ENCODE assay signal across 7 mouse cellular contexts in the genomic region with DNA sequence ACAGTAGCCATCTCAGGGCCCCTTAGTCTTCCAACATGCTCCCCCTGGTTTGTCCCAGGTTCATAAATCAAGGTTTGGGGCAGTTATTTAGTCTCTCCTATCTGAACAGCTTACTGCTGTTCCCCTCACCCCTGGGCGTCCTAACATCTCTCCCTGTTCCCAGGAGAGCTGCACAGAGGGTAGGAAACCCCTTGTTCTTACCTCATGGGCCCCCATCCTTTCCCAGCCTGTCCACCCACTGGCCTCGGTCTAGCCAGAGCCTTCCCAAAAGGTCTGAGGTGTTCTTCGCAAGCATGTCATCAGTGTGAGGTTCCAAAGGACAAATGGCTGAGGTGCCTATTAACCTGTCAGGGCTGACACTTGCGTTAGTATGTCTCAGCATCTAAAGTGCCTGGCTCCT. TPM values are rescaled to one million over a fixed set of nuclear protein-coding genes. Genes with fewer than 3 reads are reported as not detected.
DNase-seq lines count a peak whose midpoint lies in the region; ATAC-seq lines count a peak whose summit lies in the region.

No protein-coding gene starts in this region.

- intact Hi-C loops in heart, postnatal 25 days (cut with DNase I), result loop anchor here (2.0 kb wide), 3 partner anchors 164 to 172 kb away; no protein-coding TSS in a partner anchor

- no peak for ATAC-seq in heart, embryonic 15.5 days (replicated peaks; ENCODE audit: insufficient number of reproducible peaks, insufficient read depth, low FRiP score, low read depth)
- no peak for ATAC-seq in midbrain, embryonic 14.5 days (ENCODE audit: low FRiP score, low TSS enrichment)
- ATAC-seq in midbrain, embryonic 15.5 days (replicated peaks), result no peak
- no peak for ATAC-seq in intestine, embryonic 15.5 days
- no peak for ATAC-seq in stomach, embryonic 16.5 days (ENCODE audit: insufficient read depth, low FRiP score)

- 0 out of 2 replicates have a peak overlapping the region, but pooled peaks have one; percentile 96 for H3K4me3 ChIP-seq in heart, embryonic 15.5 days
- H3K4me3 ChIP-seq in midbrain, embryonic 14.5 days (replicated peaks; ENCODE audit: low read depth, low read length), result no peak overlapping the region
- no peak overlapping the region for H3K4me3 ChIP-seq in midbrain, embryonic 15.5 days
- H3K4me3 ChIP-seq in intestine, embryonic 15.5 days (replicated peaks), result no peak overlapping the region
- H3K4me3 ChIP-seq in stomach, embryonic 16.5 days (replicated peaks; ENCODE audit: low read length), result no peak overlapping the region

- H3K27me3 ChIP-seq in heart, embryonic 15.5 days, result no peaks in the 10 kb centered on the region
- no peaks in the 10 kb centered on the region for H3K27me3 ChIP-seq in midbrain, embryonic 14.5 days (ENCODE audit: control insufficient read depth, insufficient read depth, low read length)
- no peaks in the 10 kb centered on the region for H3K27me3 ChIP-seq in midbrain, embryonic 15.5 days (replicated peaks)
- H3K27me3 ChIP-seq in intestine, embryonic 15.5 days (replicated peaks), result no peaks in the 10 kb centered on the region
- H3K27me3 ChIP-seq in stomach, embryonic 16.5 days (ENCODE audit: control insufficient read depth, insufficient read depth, low read length), result no peaks in the 10 kb centered on the region

- WGBS in heart, embryonic 15.5 days, result 70% methylated on average over 4 of the region's 4 CpGs
- WGBS in midbrain, embryonic 14.5 days, result 89% methylated on average over 4 of the region's 4 CpGs
- WGBS in midbrain, embryonic 15.5 days, result 92% methylated on average over 4 of the region's 4 CpGs
- 92% methylated on average over 4 of the region's 4 CpGs for WGBS in intestine, embryonic 15.5 days
- 82% methylated on average over 4 of the region's 4 CpGs for WGBS in stomach, embryonic 16.5 days

- H3K4me1 ChIP-seq in heart, embryonic 15.5 days (replicated peaks), result peaks cover 47% of the 10 kb centered on the region
- H3K4me1 ChIP-seq in midbrain, embryonic 14.5 days (ENCODE audit: control insufficient read depth, insufficient read depth, low read length), result peaks cover 23% of the 10 kb centered on the region
- H3K4me1 ChIP-seq in midbrain, embryonic 15.5 days, result peaks cover 28% of the 10 kb centered on the region
- H3K4me1 ChIP-seq in intestine, embryonic 15.5 days (replicated peaks), result peaks cover 29% of the 10 kb centered on the region
- H3K4me1 ChIP-seq in stomach, embryonic 16.5 days (ENCODE audit: control insufficient read depth, insufficient read depth, low read length), result peaks cover 30% of the 10 kb centered on the region

- H3K9ac ChIP-seq in heart, embryonic 15.5 days, result peak overlapping the region; percentile 15; the same call in 1 of the 2 replicates
- H3K9ac ChIP-seq in midbrain, embryonic 14.5 days (replicated peaks; ENCODE audit: low read length), result no peak overlapping the region
- H3K9ac ChIP-seq in midbrain, embryonic 15.5 days, result no peak overlapping the region
- H3K9ac ChIP-seq in intestine, embryonic 15.5 days, result no peak overlapping the region
- peak overlapping the region; percentile 83; the same call in 1 of the 2 replicates for H3K9ac ChIP-seq in stomach, embryonic 16.5 days (ENCODE audit: low read length)

- no peak for DNase-seq in heart, postnatal 25 days (ENCODE audit: low spot score)
- DNase-seq in midbrain, embryonic 14.5 days, result no peak
- no peak for DNase-seq in B cell, adult 2 months

- H3K4me2 ChIP-seq in heart, embryonic 15.5 days, result peak overlapping the region; percentile 89
- H3K4me2 ChIP-seq in midbrain, embryonic 14.5 days (ENCODE audit: low read length), result no peak overlapping the region
- no peak overlapping the region for H3K4me2 ChIP-seq in midbrain, embryonic 15.5 days
- H3K4me2 ChIP-seq in intestine, embryonic 15.5 days (replicated peaks), result peak overlapping the region; percentile 82; the same call in 1 of the 2 replicates
- H3K4me2 ChIP-seq in stomach, embryonic 16.5 days (ENCODE audit: low read depth, low read length), result 0 out of 2 replicates have a peak overlapping the region, but pooled peaks have one; percentile 85

- no peaks in the 10 kb centered on the region for H3K36me3 ChIP-seq in heart, embryonic 15.5 days
- peaks cover 5% of the 10 kb centered on the region; the same call in 1 of the 2 replicates for H3K36me3 ChIP-seq in midbrain, embryonic 14.5 days (ENCODE audit: control insufficient read depth, insufficient read depth, low read length)
- no peaks in the 10 kb centered on the region for H3K36me3 ChIP-seq in midbrain, embryonic 15.5 days (replicated peaks)
- H3K36me3 ChIP-seq in intestine, embryonic 15.5 days, result no peaks in the 10 kb centered on the region
- no peaks in the 10 kb centered on the region for H3K36me3 ChIP-seq in stomach, embryonic 16.5 days (ENCODE audit: control insufficient read depth, insufficient read depth, low read length)

- no peaks in the 10 kb centered on the region for H3K9me3 ChIP-seq in heart, embryonic 15.5 days (replicated peaks)
- no peaks in the 10 kb centered on the region for H3K9me3 ChIP-seq in midbrain, embryonic 14.5 days (ENCODE audit: control insufficient read depth, low read length)
- no peaks in the 10 kb centered on the region for H3K9me3 ChIP-seq in midbrain, embryonic 15.5 days
- H3K9me3 ChIP-seq in intestine, embryonic 15.5 days, result no peaks in the 10 kb centered on the region
- H3K9me3 ChIP-seq in stomach, embryonic 16.5 days (replicated peaks; ENCODE audit: control insufficient read depth, low read length), result no peaks in the 10 kb centered on the region

- peak overlapping the region; percentile 99 for H3K27ac ChIP-seq in heart, embryonic 15.5 days
- 0 out of 2 replicates have a peak overlapping the region, but pooled peaks have one; percentile 55 for H3K27ac ChIP-seq in midbrain, embryonic 14.5 days (replicated peaks; ENCODE audit: low read depth, low read length)
- no peak overlapping the region for H3K27ac ChIP-seq in midbrain, embryonic 15.5 days
- H3K27ac ChIP-seq in intestine, embryonic 15.5 days, result peak overlapping the region; percentile 90
- H3K27ac ChIP-seq in stomach, embryonic 16.5 days (ENCODE audit: low read length), result peak overlapping the region; percentile 95; the same call in 1 of the 2 replicates

RNA-seq across cellular contexts. Expression of a gene that starts 1.6 kb away (rescaled TPM):
- polyA plus RNA-seq in heart, embryonic 15.5 days (2015; fragmentation: Nextera tagmentation; extraction: Ambion mirVana), result 16.4 and 22.5 TPM in 2 replicates
- 10 to 100 TPM; 18.7 to 29.0 TPM for total RNA-seq in heart, postnatal 25 days (2021)
- 15.3 and 19.3 TPM in 2 replicates for polyA plus RNA-seq in midbrain, embryonic 14.5 days (2014; fragmentation: Nextera tagmentation; extraction: Ambion mirVana)
- polyA plus RNA-seq in midbrain, embryonic 15.5 days (2015; fragmentation: Nextera tagmentation; extraction: Ambion mirVana), result 22.9 and 25.5 TPM in 2 replicates
- polyA plus RNA-seq in intestine, embryonic 15.5 days (2015; fragmentation: Nextera tagmentation; extraction: Ambion mirVana), result 8.8 and 9.2 TPM in 2 replicates
- polyA plus RNA-seq in stomach, embryonic 16.5 days (2015; fragmentation: Nextera tagmentation; extraction: Ambion mirVana), result 18.4 and 20.2 TPM in 2 replicates

Comparison
In these comparisons a context has a peak if more than half of its experiments do, and no peak if none do; other contexts are left out.
1. H3K4me2 ChIP-seq: peak in heart, embryonic 15.5 days (single experiment), intestine, embryonic 15.5 days (single experiment) and stomach, embryonic 16.5 days (single experiment); none in midbrain, embryonic 14.5 days (single experiment) and midbrain, embryonic 15.5 days (single experiment).
2. H3K9ac ChIP-seq: peak in heart, embryonic 15.5 days (single experiment) and stomach, embryonic 16.5 days (single experiment); none in midbrain, embryonic 14.5 days (single experiment), midbrain, embryonic 15.5 days (single experiment) and intestine, embryonic 15.5 days (single experiment).